Mouse (Mus musculus): ENCODE measurements at regions not wholly inside any gene's neighbourhood (a gene's known extent, or its start where the extent isn't known, plus 50 kb on each side); places are given as distances from the start of the nearest gene placed in this dataset.

GRCm38 (mm10) chr6:143404521-143404920 is 237.5 kb downstream of the Etnk1 start:
- TF ChIP-seq POLR2A (IDR thresholded peaks at IDR 0.05; ENCODE audit: extremely low read depth, insufficient read depth, low read length) (no peak), CTCF (IDR thresholded peaks at IDR 0.05; ENCODE audit: extremely low read depth, insufficient read depth, low read length) (no peak)

Data from cortical plate, adult 2 months (tissue).